Mouse (Mus musculus) heart, postnatal 0 days (tissue): ENCODE measurements at regions not wholly inside any gene's neighbourhood (a gene's known extent, or its start where the extent isn't known, plus 50 kb on each side); places are given as distances from the start of the nearest gene placed in this dataset.

Experiments
- ATAC-seq: fragments of 200-750 bp; cut with Nextera tagmentation; 2 replicates; pipeline ENCODE4 v1.8.0; 2017; ENCODE audit warnings: low read depth, moderate number of reproducible peaks, moderate library complexity; ENCODE audit not compliant: insufficient read depth
- DNase-seq: peaks from one replicate; pipeline ENCODE4 v3.0.0-alpha.2; 2016; ENCODE audit warnings: low spot score
- H3K27ac ChIP-seq: fragments of 300-500 bp; sonication (generic); 2 replicates; pipeline ENCODE4 v1.5.1; 2014; ENCODE audit warnings: low read depth, mild to moderate bottlenecking
- H3K27me3 ChIP-seq: fragments of 300-500 bp; sonication (generic); 2 replicates; pipeline ENCODE4 v1.6.1; 2014; ENCODE audit warnings: low read length, mixed read lengths; ENCODE audit not compliant: control insufficient read depth, insufficient read depth
- H3K36me3 ChIP-seq: fragments of 300-500 bp; sonication (generic); replicated peaks from 2 replicates; pipeline ENCODE4 v1.6.1; 2014; ENCODE audit warnings: low read length, mixed read lengths; ENCODE audit not compliant: control insufficient read depth, insufficient read depth
- H3K4me1 ChIP-seq: fragments of 300-500 bp; sonication (generic); 2 replicates; pipeline ENCODE4 v1.6.1; 2014; ENCODE audit warnings: antibody characterized with exemption; ENCODE audit not compliant: control insufficient read depth, insufficient read depth
- H3K4me2 ChIP-seq: fragments of 300-500 bp; sonication (generic); 2 replicates; pipeline ENCODE4 v1.6.1; 2014; ENCODE audit warnings: low read depth, mild to moderate bottlenecking, low read length, moderate library complexity
- H3K4me3 ChIP-seq: fragments of 300-500 bp; sonication (generic); 2 replicates; pipeline ENCODE4 v1.5.1; 2014; ENCODE audit warnings: low read depth, low read length
- H3K9ac ChIP-seq: fragments of 300-500 bp; sonication (generic); replicated peaks from 2 replicates; pipeline ENCODE4 v1.6.1; 2014; ENCODE audit warnings: low read depth, low read length, mixed read lengths
- H3K9me3 ChIP-seq: fragments of 300-500 bp; sonication (generic); replicated peaks from 2 replicates; pipeline ENCODE4 v1.6.1; 2016; ENCODE audit warnings: low read length; ENCODE audit not compliant: control insufficient read depth
- CTCF ChIP-seq: IDR thresholded peaks from 2 replicates; pipeline ENCODE4 v1.5.1; 2016; ENCODE audit warnings: antibody characterized with exemption, control low read depth, low read depth
- EP300 ChIP-seq: IDR thresholded peaks from 2 replicates; pipeline ENCODE4 v1.6.1; 2016; ENCODE audit warnings: antibody characterized with exemption, low read depth
- WGBS: fragments of 180-500 bp; shearing (Covaris S2); extraction: QIAGEN DNeasy Blood & Tissue Kit; methylation state at CpG from one replicate; pipeline ENCODE4 v1.1.7; 2014; 5-methylcytosine and 5-hydroxymethylcytosine counted together

DNA sequence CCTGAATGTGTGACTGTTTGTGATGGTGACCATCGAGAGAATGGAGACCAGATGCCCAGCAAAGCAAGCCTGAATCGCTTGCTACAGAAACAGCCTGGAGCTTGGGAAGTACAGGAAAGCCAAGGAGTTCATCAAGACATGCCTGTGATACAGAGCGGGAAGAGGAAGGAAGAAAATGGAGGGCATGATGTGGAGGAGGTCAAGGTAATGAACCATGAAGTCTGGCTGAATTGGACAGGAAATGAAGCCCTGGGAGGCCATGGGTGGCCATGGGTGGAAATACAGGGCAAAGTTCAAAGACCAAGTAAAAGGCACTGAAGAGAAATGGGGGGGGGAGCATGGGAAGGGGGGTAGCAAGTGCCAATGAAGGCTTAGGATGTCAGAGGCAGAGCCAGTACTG, 227.2 kb upstream of the Pou3f3 start:
- Histone ChIP-seq H3K9ac (no peak overlapping the region), H3K27ac (no peak overlapping the region), H3K4me1 (no peaks in the 10 kb centered on the region), H3K4me3 (no peak overlapping the region), H3K27me3 (no peaks in the 10 kb centered on the region), H3K9me3 (no peaks in the 10 kb centered on the region), H3K4me2 (no peak overlapping the region), H3K36me3 (no peaks in the 10 kb centered on the region)
- 73% methylated on average over 3 of the region's 3 CpGs for WGBS
- no peak for DNase-seq
- no peak for TF ChIP-seq CTCF
- no peak for TF ChIP-seq EP300
- ATAC-seq = no peak

GRCm38 (mm10) chr1:42471846-42472494, 223.6 kb upstream of the Pou3f3 start:
- H3K4me3 ChIP-seq = no peak overlapping the region
- DNase-seq (no peak), ATAC-seq (no peak)
- H3K27me3 ChIP-seq = no peaks in the 10 kb centered on the region
- H3K27ac ChIP-seq = no peak overlapping the region
- no peak overlapping the region for H3K9ac ChIP-seq
- 76% methylated on average over 10 of the region's 10 CpGs for WGBS
- H3K9me3 ChIP-seq = no peaks in the 10 kb centered on the region
- H3K36me3 ChIP-seq = no peaks in the 10 kb centered on the region
- no peak overlapping the region for H3K4me2 ChIP-seq
- TF ChIP-seq EP300 = no peak
- TF ChIP-seq CTCF = no peak
- no peaks in the 10 kb centered on the region for H3K4me1 ChIP-seq

DNA sequence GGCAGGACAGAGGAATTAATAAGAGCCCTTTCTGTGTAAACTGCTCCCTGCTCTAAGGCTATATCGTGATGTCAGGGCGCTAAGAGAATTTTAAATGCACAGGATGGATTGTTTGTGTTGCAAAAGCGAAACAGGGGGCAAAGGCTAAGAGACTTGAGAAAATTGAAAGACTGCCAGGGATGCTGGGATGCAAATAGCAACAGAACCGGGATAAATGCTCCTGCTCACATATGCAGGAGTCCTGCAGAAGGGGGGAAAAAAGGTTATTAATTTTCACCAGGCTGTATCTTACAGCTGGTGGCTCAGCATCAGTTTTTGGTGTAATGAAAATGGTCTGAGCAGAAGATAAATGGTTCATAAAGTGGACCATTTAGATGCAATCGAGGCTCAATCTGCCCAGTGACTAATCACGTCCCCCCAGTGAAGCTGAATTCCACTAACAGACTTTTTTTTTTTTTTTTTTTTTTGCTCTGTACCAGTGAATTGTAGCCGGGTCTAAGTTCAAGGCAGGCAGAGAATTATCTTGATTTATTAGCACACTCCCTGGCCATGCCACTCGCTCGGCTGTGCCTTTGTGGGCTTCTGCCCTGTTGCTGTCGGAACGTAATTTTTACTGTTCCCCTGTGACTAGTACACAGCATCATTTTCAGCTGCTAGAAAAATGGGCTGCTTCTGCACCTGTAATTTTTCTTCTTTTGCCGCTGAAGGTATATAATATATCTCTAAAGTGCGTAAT, 222.9 kb upstream of the Pou3f3 start:
- Histone ChIP-seq H3K36me3 (no peaks in the 10 kb centered on the region), H3K9ac (no peak overlapping the region), H3K4me1 (no peaks in the 10 kb centered on the region), H3K27ac (no peak overlapping the region), H3K4me2 (no peak overlapping the region), H3K4me3 (no peak overlapping the region), H3K27me3 (no peaks in the 10 kb centered on the region), H3K9me3 (no peaks in the 10 kb centered on the region)
- ATAC-seq (no peak), DNase-seq (no peak)
- no peak for TF ChIP-seq CTCF
- no peak for TF ChIP-seq EP300
- WGBS = 72% methylated on average over 13 of the region's 13 CpGs

DNA sequence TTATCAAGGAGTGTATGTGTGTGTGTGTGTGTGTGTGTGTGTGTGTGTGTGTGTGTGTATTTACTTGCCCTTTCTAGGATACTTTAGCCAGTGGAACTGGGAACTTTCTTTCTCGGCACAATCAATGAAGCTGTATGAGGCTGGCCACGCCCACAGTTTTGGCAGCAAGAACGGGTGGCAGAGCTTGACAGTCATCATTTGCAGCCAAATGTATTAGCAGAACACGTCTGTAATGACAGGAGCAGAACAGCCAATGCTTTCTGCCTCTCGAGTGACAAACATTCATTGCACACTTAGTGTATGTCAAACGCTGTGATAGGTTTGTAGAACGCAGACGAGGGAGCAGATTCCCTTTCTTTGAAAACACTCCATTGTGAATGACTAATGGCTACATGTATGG, 221.4 kb upstream of the Pou3f3 start:
- no peak overlapping the region for H3K4me2 ChIP-seq
- no peaks in the 10 kb centered on the region for H3K27me3 ChIP-seq
- H3K9me3 ChIP-seq = no peaks in the 10 kb centered on the region
- 62% methylated on average over 8 of the region's 8 CpGs for WGBS
- no peaks in the 10 kb centered on the region for H3K36me3 ChIP-seq
- H3K27ac ChIP-seq = no peak overlapping the region
- no peak for DNase-seq
- no peak for TF ChIP-seq CTCF
- TF ChIP-seq EP300 = no peak
- no peak overlapping the region for H3K4me3 ChIP-seq
- no peak for ATAC-seq
- H3K9ac ChIP-seq = no peak overlapping the region
- no peaks in the 10 kb centered on the region for H3K4me1 ChIP-seq

DNA sequence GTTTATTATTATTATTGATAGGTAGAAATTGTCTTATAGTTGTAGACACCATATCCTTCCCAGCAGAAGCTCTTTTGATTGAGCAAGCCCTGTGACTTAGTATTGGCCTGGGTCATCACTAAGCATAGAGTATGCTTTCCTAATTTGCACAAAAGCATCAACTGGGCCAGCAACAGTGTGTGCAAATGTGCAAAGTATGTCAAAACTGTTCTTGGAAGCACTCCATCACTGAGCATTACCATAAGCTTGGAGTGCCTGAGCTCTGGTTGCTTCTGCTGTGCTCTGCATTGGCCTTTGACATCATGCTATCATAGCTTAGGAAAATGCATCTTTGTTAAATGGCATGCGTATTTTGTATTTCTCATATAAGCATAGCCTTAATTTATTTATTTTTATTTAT, 220.7 kb upstream of the Pou3f3 start:
- H3K4me2 ChIP-seq = no peak overlapping the region
- H3K9me3 ChIP-seq = no peaks in the 10 kb centered on the region
- no peak overlapping the region for H3K9ac ChIP-seq
- H3K27ac ChIP-seq = no peak overlapping the region
- no peak for TF ChIP-seq EP300
- no peak for TF ChIP-seq CTCF
- no peaks in the 10 kb centered on the region for H3K4me1 ChIP-seq
- no peak overlapping the region for H3K4me3 ChIP-seq
- H3K27me3 ChIP-seq = no peaks in the 10 kb centered on the region
- 77% methylated on average over 1 of the region's 1 CpGs for WGBS
- ATAC-seq (no peak), DNase-seq (no peak)
- H3K36me3 ChIP-seq = no peaks in the 10 kb centered on the region

DNA sequence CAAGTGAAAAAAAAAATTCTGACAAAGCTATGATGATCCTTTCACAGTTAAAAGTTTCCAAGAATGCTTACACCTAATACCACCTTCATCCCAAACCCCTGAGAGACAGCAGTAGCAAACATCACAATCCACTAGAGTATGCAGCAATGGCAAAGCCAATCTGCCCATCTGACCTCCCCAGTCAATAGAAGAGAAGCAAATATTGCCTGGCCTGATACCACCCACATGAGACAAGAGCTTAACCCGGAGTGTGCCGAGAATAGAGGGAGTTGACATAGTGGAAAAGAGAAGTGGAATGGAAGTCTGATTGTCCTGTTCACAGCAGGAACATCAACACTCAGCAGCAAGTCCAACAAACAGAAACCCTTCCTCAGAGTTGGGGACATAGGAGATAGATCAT, 219.9 kb upstream of the Pou3f3 start:
- 68% methylated on average over 2 of the region's 2 CpGs for WGBS

More for the DNA sequence above, 219.9 kb upstream of the Pou3f3 start:
- Histone ChIP-seq H3K9ac (no peak overlapping the region), H3K4me2 (no peak overlapping the region), H3K4me3 (no peak overlapping the region), H3K36me3 (no peaks in the 10 kb centered on the region), H3K4me1 (no peaks in the 10 kb centered on the region), H3K27ac (no peak overlapping the region), H3K9me3 (no peaks in the 10 kb centered on the region), H3K27me3 (no peaks in the 10 kb centered on the region)
- DNase-seq (no peak), ATAC-seq (no peak)
- TF ChIP-seq EP300 (no peak), CTCF (no peak)
